Mouse (Mus musculus): ENCODE results near the gene Hsd3b5.
"Not testable (repeated sequence)": the region's sequence is repeated elsewhere in the genome, so short reads cannot be mapped to it uniquely, and the experiment has no call there.

DNA sequence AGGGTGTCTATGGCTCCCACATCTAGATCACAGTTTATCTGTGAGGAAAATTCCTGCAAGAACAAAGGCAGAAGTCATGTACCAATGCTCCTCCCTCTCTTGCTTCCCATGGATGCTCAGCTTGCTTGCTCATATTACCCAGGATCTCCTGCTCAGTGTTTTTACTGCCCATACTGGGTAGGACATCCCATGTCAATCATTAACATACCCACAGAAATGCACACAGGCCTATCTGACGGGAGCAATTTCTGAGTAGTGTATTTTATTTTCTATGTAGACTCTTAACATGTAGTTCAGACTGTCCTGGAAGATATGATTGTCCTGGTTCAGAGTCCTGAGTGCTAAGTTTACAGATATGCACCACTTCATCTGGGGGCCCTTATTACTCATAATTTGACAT, 47.9 kb downstream of the Hsd3b5 start:
- TF ChIP-seq CTCF (IDR thresholded peaks at IDR 0.05; ENCODE audit: insufficient read depth, low read length); POLR2A (IDR thresholded peaks at IDR 0.05; ENCODE audit: borderline replicate concordance, extremely low read depth, low read depth, low read length): not testable (repeated sequence)

Measured in lung, adult 2 months (tissue).